Mouse (Mus musculus): ENCODE measurements around the gene Tmem212.

DNA sequence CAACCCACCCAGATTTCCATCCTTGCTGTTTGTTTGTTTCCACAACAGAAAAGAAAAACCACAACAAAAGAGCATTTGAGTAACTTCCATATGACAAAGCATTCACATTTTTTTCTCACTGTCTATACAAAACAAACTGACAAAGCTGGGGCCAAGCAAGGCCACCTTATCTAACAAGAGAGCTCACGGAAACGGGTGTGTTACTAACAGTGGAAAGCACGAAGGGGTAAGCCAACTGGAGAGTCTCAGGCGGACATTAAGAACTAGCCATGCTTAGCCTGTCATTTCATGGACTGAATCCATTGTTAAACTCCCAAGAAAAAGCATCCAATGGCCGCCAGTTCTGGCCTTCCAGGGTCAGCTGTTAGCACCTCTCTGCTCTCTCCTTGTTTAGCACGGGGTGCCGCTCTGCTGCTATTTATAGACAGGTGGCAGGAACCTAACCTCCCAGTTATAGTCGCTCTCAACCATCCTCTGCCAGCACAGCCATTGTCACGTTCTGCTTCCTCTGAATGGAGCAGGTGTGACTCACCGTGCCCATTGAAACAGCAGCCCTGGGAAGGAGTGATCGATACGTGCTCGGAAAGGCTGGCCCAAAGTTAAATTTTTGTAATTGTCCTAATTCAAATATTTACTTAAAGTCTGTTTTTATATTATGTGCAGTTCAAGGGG is 8.6 kb upstream of the Tmem212 start:
- TF ChIP-seq CTCF (IDR thresholded peaks at IDR 0.05) (no peak; the same call in 1 of the 2 replicates), EP300 (IDR thresholded peaks at IDR 0.05) (0 out of 2 replicates have a peak, but pooled peaks have one; percentile 11)

Data from lung, postnatal 0 days (tissue).